Mouse (Mus musculus) intestine, postnatal 0 days (tissue): ENCODE measurements around the gene Fstl3. TPM values are rescaled to one million over a fixed set of nuclear protein-coding genes. Genes with fewer than 3 reads are reported as not detected.

Source experiments
- ATAC-seq: fragments of 200-750 bp; cut with Nextera tagmentation; 2 replicates; pipeline ENCODE4 v1.8.0; 2017; ENCODE audit warnings: mild to moderate bottlenecking, moderate TSS enrichment, moderate library complexity
- H3K27ac ChIP-seq: fragments of 300-500 bp; sonication (generic); 2 replicates; pipeline ENCODE4 v1.5.1; 2014; ENCODE audit warnings: mild to moderate bottlenecking, low read depth, low read length, moderate library complexity
- H3K27me3 ChIP-seq: fragments of 300-500 bp; sonication (generic); replicated peaks from 2 replicates; pipeline ENCODE4 v1.6.1; 2014; ENCODE audit warnings: low read length, mixed read lengths; ENCODE audit not compliant: control insufficient read depth, insufficient read depth
- H3K36me3 ChIP-seq: fragments of 300-500 bp; sonication (generic); 2 replicates; pipeline ENCODE4 v1.6.1; 2014; ENCODE audit warnings: mild to moderate bottlenecking, moderate library complexity; ENCODE audit not compliant: control insufficient read depth, insufficient read depth
- H3K4me1 ChIP-seq: fragments of 300-500 bp; sonication (generic); replicated peaks from 2 replicates; pipeline ENCODE4 v1.6.1; 2014; ENCODE audit warnings: antibody characterized with exemption, low read length, mixed read lengths; ENCODE audit not compliant: control insufficient read depth, insufficient read depth
- H3K4me2 ChIP-seq: fragments of 300-500 bp; sonication (generic); replicated peaks from 2 replicates; pipeline ENCODE4 v1.6.1; 2014; ENCODE audit warnings: low read depth, mild to moderate bottlenecking, moderate library complexity
- H3K4me3 ChIP-seq: fragments of 300-500 bp; sonication (generic); 2 replicates; pipeline ENCODE4 v1.5.1; 2014; ENCODE audit warnings: low read depth, low read length
- H3K9ac ChIP-seq: fragments of 300-500 bp; sonication (generic); 2 replicates; pipeline ENCODE4 v1.6.1; 2014; ENCODE audit warnings: mild to moderate bottlenecking, low read depth, low read length
- H3K9me3 ChIP-seq: fragments of 300-500 bp; sonication (generic); 2 replicates; pipeline ENCODE4 v1.6.1; 2016; ENCODE audit warnings: mixed run types; ENCODE audit not compliant: control insufficient read depth
- CTCF ChIP-seq: sonication (generic); IDR thresholded peaks from 2 replicates; pipeline ENCODE4 v1.5.1; 2016; ENCODE audit warnings: low read depth, mild to moderate bottlenecking, control low read depth, antibody characterized with exemption, moderate library complexity
- WGBS: fragments of 180-500 bp; shearing (Covaris S2); extraction: QIAGEN DNeasy Blood & Tissue Kit; methylation state at CpG from one replicate; pipeline ENCODE4 v1.1.7; 2014; 5-methylcytosine and 5-hydroxymethylcytosine counted together
- polyA plus RNA-seq: library from polyadenylated mRNA; unstranded; fragments of >200 nt; fragmentation: Nextera tagmentation; extraction: Ambion mirVana; gene quantifications from 2 replicates; pipeline ENCODE4 v1.2.1, GENCODE M21; 2015

Fstl3 gene
- 7.3 and 8.9 TPM in 2 replicates for polyA plus RNA-seq

GRCm38 (mm10) chr10:79777103-79777531, at the start of gene Fstl3:
TSS of gene Fstl3 (plus strand) at chr10:79777272.
- Histone ChIP-seq H3K4me3 (peak within 1 kb of the TSS; percentile 36), H3K27ac (0 out of 2 replicates have a peak within 1 kb of the TSS, but pooled peaks have one; percentile 1), H3K9ac (no peak within 1 kb of the TSS), H3K36me3 (no peaks in the 10 kb centered on the region), H3K4me2 (peak within 1 kb of the TSS; percentile 65), H3K9me3 (0 out of 2 replicates have a peak, but pooled peaks cover 4% of the 10 kb centered on the region), H3K27me3 (no peaks in the 10 kb centered on the region), H3K4me1 (no peaks in the 10 kb centered on the region; the same call in 1 of the 2 replicates)
- ATAC-seq = no peak
- 0 out of 2 replicates have a peak, but pooled peaks have one; percentile 2 for TF ChIP-seq CTCF
- 2% methylated on average over 39 of the region's 39 CpGs for WGBS

- ATAC-seq = no peak
Observed at GRCm38 (mm10) chr10:79728323-79729249, 48.5 kb upstream of the Fstl3 start.

GRCm38 (mm10) chr10:79729357-79729965, 47.6 kb upstream of the Fstl3 start:
- H3K27ac ChIP-seq = no peak overlapping the region
- no peak for ATAC-seq
- no peak overlapping the region for H3K4me3 ChIP-seq
- no peaks in the 10 kb centered on the region for H3K4me1 ChIP-seq
- peaks cover 5% of the 10 kb centered on the region; the same call in 1 of the 2 replicates for H3K36me3 ChIP-seq
- no peak overlapping the region for H3K4me2 ChIP-seq
- H3K9me3 ChIP-seq = no peaks in the 10 kb centered on the region
- 76% methylated on average over 13 of the region's 13 CpGs for WGBS
- no peak for TF ChIP-seq CTCF
- no peaks in the 10 kb centered on the region for H3K27me3 ChIP-seq
- no peak overlapping the region for H3K9ac ChIP-seq

More at GRCm38 (mm10) chr10:79728323-79729249, 48.5 kb upstream of the Fstl3 start:
- no peaks in the 10 kb centered on the region for H3K9me3 ChIP-seq
- no peaks in the 10 kb centered on the region for H3K4me1 ChIP-seq
- H3K27me3 ChIP-seq = no peaks in the 10 kb centered on the region
- H3K4me3 ChIP-seq = no peak overlapping the region
- H3K36me3 ChIP-seq = no peaks in the 10 kb centered on the region
- H3K4me2 ChIP-seq = no peak overlapping the region
- WGBS = 68% methylated on average over 28 of the region's 28 CpGs
- no peak overlapping the region for H3K9ac ChIP-seq
- no peak overlapping the region for H3K27ac ChIP-seq
- TF ChIP-seq CTCF = no peak

- 96% methylated on average over 1 of the region's 1 CpGs for WGBS
- H3K27ac ChIP-seq = no peak overlapping the region
- H3K9me3 ChIP-seq = no peaks in the 10 kb centered on the region
- ATAC-seq = no peak
- no peaks in the 10 kb centered on the region for H3K27me3 ChIP-seq
- H3K9ac ChIP-seq = no peak overlapping the region
- TF ChIP-seq CTCF = peak; percentile 65
- no peaks in the 10 kb centered on the region for H3K4me1 ChIP-seq
- peaks cover 34% of the 10 kb centered on the region for H3K36me3 ChIP-seq
- no peak overlapping the region for H3K4me3 ChIP-seq
- H3K4me2 ChIP-seq = no peak overlapping the region
Observed at GRCm38 (mm10) chr10:79732500-79732899, 44.6 kb upstream of the Fstl3 start.

GRCm38 (mm10) chr10:79733847-79734246, 43.2 kb upstream of the Fstl3 start:
- H3K4me2 ChIP-seq = no peak overlapping the region
- no peak overlapping the region for H3K9ac ChIP-seq
- H3K27ac ChIP-seq = no peak overlapping the region
- H3K4me3 ChIP-seq = no peak overlapping the region
- no peaks in the 10 kb centered on the region for H3K4me1 ChIP-seq
- 94% methylated on average over 15 of the region's 15 CpGs for WGBS
- ATAC-seq = no peak
- H3K36me3 ChIP-seq = peaks cover 47% of the 10 kb centered on the region
- no peaks in the 10 kb centered on the region for H3K9me3 ChIP-seq
- no peaks in the 10 kb centered on the region for H3K27me3 ChIP-seq
- TF ChIP-seq CTCF = no peak

GRCm38 (mm10) chr10:79735361-79735760, 41.7 kb upstream of the Fstl3 start:
- Histone ChIP-seq H3K4me3 (no peak overlapping the region), H3K36me3 (peaks cover 63% of the 10 kb centered on the region), H3K9ac (no peak overlapping the region), H3K4me2 (no peak overlapping the region), H3K27ac (no peak overlapping the region), H3K27me3 (no peaks in the 10 kb centered on the region), H3K4me1 (no peaks in the 10 kb centered on the region), H3K9me3 (no peaks in the 10 kb centered on the region)
- 37% methylated on average over 48 of the region's 52 CpGs for WGBS
- peak; percentile 33; the same call in 1 of the 2 replicates for TF ChIP-seq CTCF
- no peak for ATAC-seq
